Mouse (Mus musculus) bone marrow macrophage, adult 2 months (primary cell): ENCODE measurements at regions not wholly inside any gene's neighbourhood (a gene's known extent, or its start where the extent isn't known, plus 50 kb on each side); places are given as distances from the start of the nearest gene placed in this dataset.

Experiments
- H3K27ac ChIP-seq: 2 replicates; pipeline ENCODE4 v1.5.1; 2012; ENCODE audit warnings: low read depth, low read length; ENCODE audit not compliant: insufficient read depth
- H3K4me1 ChIP-seq: 2 replicates; pipeline ENCODE4 v1.6.1; 2012; ENCODE audit warnings: low read length; ENCODE audit not compliant: control insufficient read depth, insufficient read depth
- H3K4me3 ChIP-seq: 2 replicates; pipeline ENCODE4 v1.5.1; 2012; ENCODE audit warnings: mild to moderate bottlenecking, low read length, moderate library complexity; ENCODE audit not compliant: insufficient read depth
- CTCF ChIP-seq: IDR thresholded peaks from 2 replicates; pipeline ENCODE4 v1.5.1; 2012; ENCODE audit warnings: low read depth, mild to moderate bottlenecking, low read length, moderate library complexity
- POLR2A ChIP-seq: IDR thresholded peaks from 2 replicates; pipeline ENCODE4 v1.6.1; 2012; ENCODE audit warnings: mild to moderate bottlenecking, low read depth, low read length, borderline replicate concordance

DNA sequence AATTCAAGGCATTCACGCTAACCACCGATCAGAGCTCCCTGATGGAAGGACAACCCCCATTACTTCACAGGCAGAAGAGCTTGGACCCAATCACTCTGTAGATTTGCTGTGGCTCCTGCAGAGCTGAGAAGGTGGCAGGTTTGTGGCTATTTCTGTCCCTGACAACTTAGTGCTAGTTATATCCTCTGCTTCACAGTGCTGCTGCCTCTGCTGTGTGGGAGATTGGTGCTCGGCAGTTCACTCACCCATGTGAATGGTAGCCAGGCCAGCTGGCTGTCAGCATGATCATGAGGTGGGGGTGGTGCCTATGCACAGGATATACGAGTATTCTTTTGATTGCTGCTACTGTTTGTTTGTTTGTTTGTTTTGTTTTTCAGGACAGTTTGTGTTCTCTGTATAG, 113.9 kb downstream of the Gm10131 start:
- H3K4me1 ChIP-seq, result no peaks in the 10 kb centered on the region

DNA sequence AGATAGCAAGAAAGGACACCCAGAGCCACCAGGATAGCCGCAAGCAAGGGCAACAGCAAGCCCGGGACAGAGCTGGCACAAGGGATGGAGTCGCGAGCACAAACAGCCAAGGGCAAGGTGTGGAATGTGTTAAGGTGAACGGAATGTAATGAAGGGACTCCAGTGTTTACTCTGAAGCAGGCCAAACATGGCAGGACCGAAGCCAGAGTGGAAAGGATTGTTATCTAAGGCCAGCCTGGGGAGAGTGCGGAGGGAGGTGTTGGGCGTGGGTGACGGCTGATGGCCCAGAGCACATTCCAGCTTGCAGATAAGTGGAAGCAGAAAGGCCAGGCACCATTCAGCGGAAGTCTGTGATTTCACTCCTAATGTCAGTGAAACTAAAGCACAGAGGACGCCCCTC, 118.6 kb downstream of the Gm10131 start:
- no peak overlapping the region for H3K4me3 ChIP-seq
- TF ChIP-seq CTCF, result no peak
- TF ChIP-seq POLR2A, result no peak
- no peaks in the 10 kb centered on the region for H3K4me1 ChIP-seq
- H3K27ac ChIP-seq, result no peak overlapping the region

More for the DNA sequence above, 113.9 kb downstream of the Gm10131 start:
- TF ChIP-seq CTCF (no peak), POLR2A (no peak)
- Histone ChIP-seq H3K27ac (no peak overlapping the region), H3K4me3 (no peak overlapping the region)

DNA sequence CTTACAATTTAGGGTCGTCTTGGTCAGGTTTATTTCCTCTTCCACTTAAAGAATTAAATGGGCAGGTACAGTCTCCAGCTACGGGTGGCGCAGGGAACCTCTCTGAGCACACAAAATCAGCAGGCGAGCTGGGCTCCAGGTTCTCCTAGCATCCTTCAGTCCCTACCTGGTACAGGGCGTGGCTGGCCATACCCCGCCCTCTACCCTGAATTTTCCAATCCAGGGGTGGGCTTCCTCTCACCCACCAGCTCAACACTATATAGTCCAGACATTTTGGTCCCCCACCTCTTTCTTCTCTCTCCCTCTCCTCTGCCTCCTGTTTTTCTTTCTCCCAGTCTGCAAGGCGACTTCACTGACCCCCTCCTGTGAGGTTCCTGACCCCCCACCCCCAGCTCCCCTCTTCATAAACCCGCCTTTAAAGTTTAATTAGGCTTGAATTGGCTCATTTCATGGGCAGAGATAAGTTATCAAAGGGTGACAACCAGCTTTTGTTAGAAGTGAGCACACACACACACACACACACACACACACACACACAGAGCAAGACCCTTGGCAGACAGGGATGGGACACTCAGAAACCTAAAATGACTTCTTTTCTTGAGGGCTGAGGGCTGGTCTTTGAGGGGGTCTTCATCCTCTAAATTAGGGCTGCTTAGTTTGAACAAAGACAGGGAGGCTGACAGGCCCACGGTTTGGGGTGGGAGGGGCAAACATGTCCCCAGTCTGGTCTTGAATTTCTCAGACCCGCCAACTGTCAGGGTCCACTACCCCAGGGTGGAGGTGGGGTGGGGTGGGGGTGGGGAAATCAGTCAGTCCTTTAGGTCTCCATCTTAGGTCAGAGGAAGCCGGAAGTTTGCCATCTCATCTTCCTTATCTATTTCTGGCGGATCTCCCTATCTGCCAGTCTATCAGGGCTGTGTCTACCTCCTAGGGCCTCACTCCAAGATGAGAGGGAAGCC, 119.3 kb downstream of the Gm10131 start:
- no peaks in the 10 kb centered on the region for H3K4me1 ChIP-seq

DNA sequence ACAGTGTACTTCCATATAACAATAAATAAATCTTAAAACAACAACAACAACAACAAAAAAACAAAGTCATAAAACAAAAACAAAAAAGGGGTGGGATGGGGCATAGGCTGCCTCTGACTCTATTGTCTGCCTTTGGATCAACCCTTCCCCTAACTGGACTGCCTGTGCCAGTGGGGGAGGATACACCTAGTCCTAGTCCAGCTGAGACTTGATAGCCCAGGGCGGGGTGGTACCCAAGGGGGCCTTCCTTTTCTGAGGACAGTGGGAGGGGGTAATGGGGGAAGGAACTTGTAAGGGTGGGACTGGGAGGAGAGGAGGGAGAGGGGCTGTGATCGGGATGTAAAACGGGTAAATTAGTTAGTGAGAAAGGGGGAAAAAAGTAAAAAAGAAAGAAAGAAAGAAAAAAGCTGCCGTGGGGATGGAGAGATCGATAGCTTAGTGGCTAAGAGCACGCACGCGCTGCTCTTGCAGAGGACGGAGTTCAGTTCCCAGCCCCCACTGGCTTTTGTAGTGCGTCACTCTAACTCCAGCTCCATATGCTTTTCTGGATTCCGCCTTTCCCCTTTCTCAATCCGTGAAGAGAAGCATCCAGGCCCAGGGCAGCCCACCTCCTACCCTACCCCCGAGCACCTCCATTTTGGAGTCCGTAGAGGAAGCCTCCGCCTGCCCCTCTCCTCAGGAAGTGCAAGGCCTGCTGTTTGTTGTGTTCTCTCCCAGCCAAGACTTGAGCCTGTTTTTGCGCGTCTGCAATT, 120.2 kb downstream of the Gm10131 start:
- TF ChIP-seq POLR2A (no peak), CTCF (no peak)
- Histone ChIP-seq H3K27ac (no peak overlapping the region), H3K4me3 (no peak overlapping the region), H3K4me1 (no peaks in the 10 kb centered on the region)

More for the DNA sequence above, 119.3 kb downstream of the Gm10131 start:
- TF ChIP-seq POLR2A (no peak), CTCF (no peak)
- H3K27ac ChIP-seq, result no peak overlapping the region
- H3K4me3 ChIP-seq, result no peak overlapping the region

DNA sequence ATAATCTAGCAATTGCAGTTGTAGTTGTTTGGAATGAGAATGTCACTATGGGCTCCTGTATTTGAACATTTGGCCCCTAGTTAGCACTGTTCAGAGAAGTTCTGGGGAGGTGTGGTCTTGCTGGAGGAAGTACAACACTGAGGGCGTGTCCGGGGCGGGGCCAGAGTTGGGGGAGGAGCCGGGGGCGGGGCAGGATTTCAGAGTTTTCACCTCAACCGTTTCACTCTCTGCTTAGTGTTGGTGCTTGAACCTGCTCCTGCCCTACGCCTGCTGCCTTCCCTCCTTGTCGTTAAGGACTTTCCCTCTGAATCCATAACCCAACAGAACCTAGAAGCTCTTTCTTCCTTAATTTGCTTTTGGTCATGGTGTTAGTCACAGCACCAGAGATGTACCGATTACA, 121.5 kb downstream of the Gm10131 start:
- no peak overlapping the region for H3K4me3 ChIP-seq
- no peak for TF ChIP-seq CTCF
- TF ChIP-seq POLR2A, result no peak
- H3K4me1 ChIP-seq, result no peaks in the 10 kb centered on the region
- no peak overlapping the region for H3K27ac ChIP-seq

DNA sequence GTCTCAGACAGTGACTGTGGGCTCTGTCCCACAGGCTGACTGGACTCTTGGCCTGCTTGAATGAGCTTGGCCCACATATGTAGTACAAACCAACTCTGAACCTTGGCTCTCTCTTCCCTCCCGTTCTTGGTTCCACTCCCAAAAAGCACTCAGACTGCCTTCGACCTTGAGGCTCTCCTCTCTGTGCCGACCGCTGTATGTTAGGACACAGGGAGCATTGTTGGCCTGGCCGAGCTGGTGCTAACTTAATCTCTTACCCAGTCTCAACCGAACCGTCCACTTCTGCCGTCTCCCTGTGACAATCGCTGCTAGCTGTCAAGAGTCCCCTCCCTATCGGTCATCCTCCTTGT, 123.8 kb downstream of the Gm10131 start:
- H3K4me1 ChIP-seq, result no peaks in the 10 kb centered on the region
- no peak overlapping the region for H3K27ac ChIP-seq
- TF ChIP-seq CTCF (no peak), POLR2A (no peak)
- H3K4me3 ChIP-seq, result no peak overlapping the region

DNA sequence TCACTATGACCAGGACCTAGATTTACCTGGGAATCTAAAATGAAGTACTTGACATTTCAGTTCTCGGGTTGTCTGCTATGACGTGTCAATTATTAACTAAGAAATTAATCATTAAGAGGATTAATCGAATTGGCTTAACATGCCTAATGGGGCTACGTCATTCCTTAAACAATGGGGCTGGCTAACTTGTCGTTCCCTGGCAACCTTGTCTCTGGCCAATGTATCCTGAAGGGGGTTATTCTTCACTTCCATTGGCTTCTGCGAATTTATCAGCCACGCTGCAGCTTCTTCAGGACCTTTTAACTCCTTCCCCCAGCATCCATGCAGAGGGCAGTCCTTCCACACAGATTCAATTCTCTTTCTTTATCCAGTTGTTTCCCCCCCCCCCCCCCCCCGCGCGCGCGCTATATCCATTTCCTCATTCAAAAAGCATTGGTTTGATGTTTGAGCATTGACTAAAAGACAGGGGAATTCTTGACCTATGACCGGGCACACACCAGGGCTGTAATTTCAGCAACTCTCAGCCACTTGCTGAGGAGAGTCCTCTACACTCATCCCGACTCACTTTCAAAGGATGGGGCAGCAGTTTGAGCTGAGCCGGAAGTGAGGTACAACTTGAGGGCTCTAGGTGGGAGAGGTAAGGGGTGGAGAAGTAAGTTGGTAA, 124.3 kb downstream of the Gm10131 start:
- no peaks in the 10 kb centered on the region for H3K4me1 ChIP-seq
- no peak overlapping the region for H3K4me3 ChIP-seq
- H3K27ac ChIP-seq, result no peak overlapping the region
- no peak for TF ChIP-seq CTCF
- TF ChIP-seq POLR2A, result no peak

DNA sequence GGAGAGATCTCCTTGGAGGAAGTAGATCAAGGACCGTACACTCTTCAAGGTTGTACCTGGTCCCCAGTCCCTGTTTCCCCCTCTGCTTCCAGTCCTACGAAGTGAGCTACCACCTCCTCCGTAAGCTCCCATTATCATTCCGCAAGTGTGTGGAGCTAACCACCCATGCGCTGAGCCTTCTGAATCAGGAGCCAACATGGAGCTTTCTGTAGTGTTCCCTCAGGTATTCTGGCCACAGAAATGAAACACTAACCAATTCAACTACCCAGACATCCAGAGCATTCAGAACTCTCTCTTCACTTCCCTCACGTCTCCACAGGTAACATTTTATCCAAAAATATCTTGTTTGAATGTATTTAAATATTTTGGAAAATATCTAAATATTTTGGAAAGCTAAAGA, 124.9 kb downstream of the Gm10131 start:
- TF ChIP-seq POLR2A, result no peak
- no peak for TF ChIP-seq CTCF
- Histone ChIP-seq H3K4me1 (no peaks in the 10 kb centered on the region), H3K27ac (no peak overlapping the region), H3K4me3 (no peak overlapping the region)

DNA sequence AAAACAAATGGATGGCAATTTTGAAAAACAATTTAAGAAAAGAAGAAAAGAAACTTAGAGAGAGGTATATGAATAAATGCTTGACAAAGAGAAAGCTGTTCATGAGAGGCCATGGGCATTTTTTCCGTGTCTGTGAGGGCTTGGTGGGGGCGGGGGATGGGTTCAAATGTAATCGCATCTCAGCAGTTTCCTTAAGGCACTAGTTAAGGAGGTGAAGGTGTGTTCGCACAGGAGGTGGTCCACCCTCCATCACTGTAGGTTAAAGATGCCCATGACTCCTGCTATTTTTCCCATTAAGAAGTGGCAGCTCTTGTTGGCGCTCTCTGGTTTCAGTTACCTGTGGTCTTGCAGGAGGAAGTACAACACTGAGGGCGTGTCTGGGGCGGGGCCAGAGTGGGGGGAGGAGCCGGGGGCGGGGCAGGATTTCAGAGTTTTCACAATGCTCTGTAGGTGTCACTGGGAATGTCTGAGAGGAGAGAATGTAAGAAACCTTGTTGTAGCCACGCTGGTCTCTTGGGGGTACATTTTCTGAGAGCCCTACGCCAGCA, 126.0 kb downstream of the Gm10131 start:
- H3K4me3 ChIP-seq, result no peak overlapping the region
- TF ChIP-seq POLR2A (no peak), CTCF (no peak)
- H3K27ac ChIP-seq, result no peak overlapping the region
- H3K4me1 ChIP-seq, result no peaks in the 10 kb centered on the region

DNA sequence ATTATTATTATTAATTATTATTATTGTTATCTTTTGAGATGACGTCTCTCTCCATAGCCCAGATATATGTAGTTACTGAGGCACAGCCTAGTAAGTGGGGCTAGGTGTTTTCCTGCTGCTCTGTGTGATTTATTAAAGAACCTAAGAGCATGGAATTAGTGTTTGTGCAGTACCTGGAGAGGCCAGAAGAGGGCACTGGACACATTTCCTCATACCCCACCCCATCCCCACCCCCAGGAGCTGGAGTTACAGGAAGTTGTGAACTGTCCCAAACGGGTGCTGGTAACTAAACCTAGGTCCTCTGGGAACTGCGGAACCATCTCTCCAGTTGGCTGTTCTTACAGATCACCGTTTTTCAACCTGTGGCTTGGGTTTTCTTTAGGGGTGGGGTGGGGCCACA, 129.9 kb downstream of the Gm10131 start:
- no peak overlapping the region for H3K4me3 ChIP-seq
- H3K4me1 ChIP-seq, result no peaks in the 10 kb centered on the region
- no peak overlapping the region for H3K27ac ChIP-seq
- peak; percentile 32; the same call in 1 of the 2 replicates for TF ChIP-seq CTCF
- TF ChIP-seq POLR2A, result no peak
